Mouse (Mus musculus): Measurements from ENCODE around the gene Tespa1. TPM values are rescaled to one million over a fixed set of nuclear protein-coding genes. Genes with fewer than 3 reads are reported as not detected.
"Not testable (repeated sequence)": the region's sequence is repeated elsewhere in the genome, so short reads cannot be mapped to it uniquely, and the experiment has no call there.

Tespa1 gene
- polyA plus RNA-seq, 1 experiment from 2014 or later = not detected

- DNase-seq (ENCODE audit: low spot score) (no peak), ATAC-seq (no peak)
- H3K9me3 ChIP-seq (replicated peaks; ENCODE audit: control insufficient read depth, low read length) = no peaks in the 10 kb centered on the region
- no peaks in the 10 kb centered on the region for H3K4me1 ChIP-seq (ENCODE audit: control insufficient read depth, insufficient read depth, low read length)
- 58% methylated on average over 1 of the region's 1 CpGs for WGBS
- H3K9ac ChIP-seq (ENCODE audit: low read length) = no peak overlapping the region
- H3K36me3 ChIP-seq (ENCODE audit: control insufficient read depth, insufficient read depth, low read length) = no peaks in the 10 kb centered on the region
- no peak overlapping the region for H3K4me3 ChIP-seq (ENCODE audit: low read depth, low read length)
- H3K4me2 ChIP-seq (ENCODE audit: low read length) = no peak overlapping the region
- H3K27ac ChIP-seq (ENCODE audit: low read depth, low read length) = no peak overlapping the region
- no peaks in the 10 kb centered on the region for H3K27me3 ChIP-seq (replicated peaks; ENCODE audit: control insufficient read depth, insufficient read depth, low read length)
Measured at GRCm38 (mm10) chr10:130371644-130372043, 49.0 kb downstream of the Tespa1 start.

GRCm38 (mm10) chr10:130372491-130373173 lies 50.0 kb downstream of the Tespa1 start:
- no peak overlapping the region for H3K4me3 ChIP-seq (ENCODE audit: low read depth, low read length)
- H3K9me3 ChIP-seq (replicated peaks; ENCODE audit: control insufficient read depth, low read length) = no peaks in the 10 kb centered on the region
- H3K4me1 ChIP-seq (ENCODE audit: control insufficient read depth, insufficient read depth, low read length) = no peaks in the 10 kb centered on the region
- ATAC-seq (no peak), DNase-seq (ENCODE audit: low spot score) (no peak)
- H3K36me3 ChIP-seq (ENCODE audit: control insufficient read depth, insufficient read depth, low read length) = no peaks in the 10 kb centered on the region
- no peaks in the 10 kb centered on the region for H3K27me3 ChIP-seq (replicated peaks; ENCODE audit: control insufficient read depth, insufficient read depth, low read length)
- 83% methylated on average over 2 of the region's 2 CpGs for WGBS
- H3K27ac ChIP-seq (ENCODE audit: low read depth, low read length) = no peak overlapping the region
- no peak overlapping the region for H3K9ac ChIP-seq (ENCODE audit: low read length)
- no peak overlapping the region for H3K4me2 ChIP-seq (ENCODE audit: low read length)

- no peak for DNase-seq (ENCODE audit: low spot score)
- no peak overlapping the region for H3K27ac ChIP-seq (ENCODE audit: low read depth, low read length)
- H3K4me1 ChIP-seq (ENCODE audit: control insufficient read depth, insufficient read depth, low read length) = no peaks in the 10 kb centered on the region
- H3K36me3 ChIP-seq (ENCODE audit: control insufficient read depth, insufficient read depth, low read length) = no peaks in the 10 kb centered on the region
- no peaks in the 10 kb centered on the region for H3K9me3 ChIP-seq (replicated peaks; ENCODE audit: control insufficient read depth, low read length)
- H3K4me2 ChIP-seq (ENCODE audit: low read length) = no peak overlapping the region
- H3K27me3 ChIP-seq (replicated peaks; ENCODE audit: control insufficient read depth, insufficient read depth, low read length) = no peaks in the 10 kb centered on the region
- 92% methylated on average over 2 of the region's 2 CpGs for WGBS
- ATAC-seq = no peak
- no peak overlapping the region for H3K9ac ChIP-seq (ENCODE audit: low read length)
- H3K4me3 ChIP-seq (ENCODE audit: low read depth, low read length) = no peak overlapping the region
Measured at GRCm38 (mm10) chr10:130375145-130375544, 52.5 kb downstream of the Tespa1 start.

GRCm38 (mm10) chr10:130394232-130394631 lies 71.6 kb downstream of the Tespa1 start, which contains the start of gene Vmn2r84:
Vmn2r84 (minus strand) TSS chr10:130394332.
- Histone ChIP-seq H3K9ac (ENCODE audit: low read length) (no peak within 1 kb of the TSS), H3K27me3 (replicated peaks; ENCODE audit: control insufficient read depth, insufficient read depth, low read length) (no peaks in the 10 kb centered on the region), H3K9me3 (replicated peaks; ENCODE audit: control insufficient read depth, low read length) (no peaks in the 10 kb centered on the region), H3K4me2 (ENCODE audit: low read length) (no peak within 1 kb of the TSS), H3K27ac (ENCODE audit: low read depth, low read length) (no peak within 1 kb of the TSS), H3K4me1 (ENCODE audit: control insufficient read depth, insufficient read depth, low read length) (no peaks in the 10 kb centered on the region), H3K36me3 (ENCODE audit: control insufficient read depth, insufficient read depth, low read length) (no peaks in the 10 kb centered on the region), H3K4me3 (ENCODE audit: low read depth, low read length) (no peak within 1 kb of the TSS)
- ATAC-seq = no peak
- no peak for DNase-seq (ENCODE audit: low spot score)

GRCm38 (mm10) chr10:130412167-130412698 lies 89.6 kb downstream of the Tespa1 start:
- H3K4me2 ChIP-seq (ENCODE audit: low read length); H3K4me3 ChIP-seq (ENCODE audit: low read depth, low read length); DNase-seq (ENCODE audit: low spot score); ATAC-seq; H3K27ac ChIP-seq (ENCODE audit: low read depth, low read length); H3K36me3 ChIP-seq (ENCODE audit: control insufficient read depth, insufficient read depth, low read length); H3K4me1 ChIP-seq (ENCODE audit: control insufficient read depth, insufficient read depth, low read length); H3K9ac ChIP-seq (ENCODE audit: low read length); H3K27me3 ChIP-seq (replicated peaks; ENCODE audit: control insufficient read depth, insufficient read depth, low read length); H3K9me3 ChIP-seq (replicated peaks; ENCODE audit: control insufficient read depth, low read length): not testable (repeated sequence)
- WGBS = 87% methylated on average over 28 of the region's 35 CpGs

Other genes with a start within 250 kb of the Tespa1 start
- not detected in 2 replicates for gene Olfr823, start 207.5 kb upstream of the Tespa1 start, polyA plus RNA-seq (2014; fragmentation: Nextera tagmentation; extraction: Ambion mirVana)
- gene Olfr824, start 192.9 kb upstream of the Tespa1 start, polyA plus RNA-seq (2014; fragmentation: Nextera tagmentation; extraction: Ambion mirVana) = not detected in 2 replicates
- gene Olfr825, start 156.1 kb upstream of the Tespa1 start, polyA plus RNA-seq (2014; fragmentation: Nextera tagmentation; extraction: Ambion mirVana) = not detected in 2 replicates
- not detected in 2 replicates for gene Olfr826, start 138.7 kb upstream of the Tespa1 start, polyA plus RNA-seq (2014; fragmentation: Nextera tagmentation; extraction: Ambion mirVana)
- not detected in 2 replicates for gene Olfr827, start 108.5 kb upstream of the Tespa1 start, polyA plus RNA-seq (2014; fragmentation: Nextera tagmentation; extraction: Ambion mirVana)
- 6.1 and 8.1 TPM in 2 replicates for gene Neurod4, start 42.6 kb upstream of the Tespa1 start, polyA plus RNA-seq (2014; fragmentation: Nextera tagmentation; extraction: Ambion mirVana)
- gene Vmn2r84, start 71.5 kb downstream of the Tespa1 start, polyA plus RNA-seq (2014; fragmentation: Nextera tagmentation; extraction: Ambion mirVana) = not detected in 2 replicates
- not detected in 2 replicates for gene Vmn2r85, start 106.8 kb downstream of the Tespa1 start, polyA plus RNA-seq (2014; fragmentation: Nextera tagmentation; extraction: Ambion mirVana)
- 0.03 and 0.04 TPM in 2 replicates for gene Vmn2r86, start 133.2 kb downstream of the Tespa1 start, polyA plus RNA-seq (2014; fragmentation: Nextera tagmentation; extraction: Ambion mirVana)
- gene Vmn2r87, start 174.5 kb downstream of the Tespa1 start, polyA plus RNA-seq (2014; fragmentation: Nextera tagmentation; extraction: Ambion mirVana) = 0.08 and 0.12 TPM in 2 replicates

Data from forebrain, embryonic 14.5 days (tissue).